Mouse (Mus musculus): ENCODE data around the gene Tmem255a. TPM values are rescaled to one million over a fixed set of nuclear protein-coding genes. Genes with fewer than 3 reads are reported as not detected.
A peak's percentile ranks its signal among the peaks of the same experiment; 100 is the strongest.
"Not testable (repeated sequence)": the region's sequence is repeated elsewhere in the genome, so short reads cannot be mapped to it uniquely, and the experiment has no call there.

Gene Tmem255a
- polyA plus RNA-seq, 1 experiment from 2014 or later = 27.3 TPM

GRCm38 (mm10) chrX:38179891-38180310, 72.3 kb downstream of the Tmem255a start:
- 38% methylated on average over 18 of the region's 19 CpGs for WGBS
- H3K4me1 ChIP-seq (ENCODE audit: insufficient read depth, low read length); H3K27ac ChIP-seq (ENCODE audit: low read length); H3K36me3 ChIP-seq (ENCODE audit: insufficient read depth, low read length); H3K9me3 ChIP-seq (ENCODE audit: low read length); H3K27me3 ChIP-seq (ENCODE audit: insufficient read depth, low read length): not testable (repeated sequence)
- peak; percentile 72; the same call in 1 of the 2 replicates for ATAC-seq (ENCODE audit: low FRiP score, low TSS enrichment)
- peak overlapping the region; percentile 46 for H3K4me2 ChIP-seq (replicated peaks; ENCODE audit: low read depth, low read length)
- peak overlapping the region; percentile 33 for H3K4me3 ChIP-seq (ENCODE audit: low read length)
- H3K9ac ChIP-seq (replicated peaks; ENCODE audit: low read length) = 0 out of 2 replicates have a peak overlapping the region, but pooled peaks have one; percentile 38

- no peaks in the 10 kb centered on the region for H3K9me3 ChIP-seq (ENCODE audit: low read length)
- WGBS = 76% methylated on average over 4 of the region's 4 CpGs
- H3K4me2 ChIP-seq (replicated peaks; ENCODE audit: low read depth, low read length) = no peak overlapping the region
- H3K27me3 ChIP-seq (ENCODE audit: insufficient read depth, low read length) = no peaks in the 10 kb centered on the region
- ATAC-seq (ENCODE audit: low FRiP score, low TSS enrichment) = no peak
- no peaks in the 10 kb centered on the region for H3K4me1 ChIP-seq (ENCODE audit: insufficient read depth, low read length)
- no peak overlapping the region for H3K9ac ChIP-seq (replicated peaks; ENCODE audit: low read length)
- no peak overlapping the region for H3K27ac ChIP-seq (ENCODE audit: low read length)
- H3K4me3 ChIP-seq (ENCODE audit: low read length) = no peak overlapping the region
- H3K36me3 ChIP-seq (ENCODE audit: insufficient read depth, low read length) = no peaks in the 10 kb centered on the region
Observed at GRCm38 (mm10) chrX:38166592-38166991, 85.6 kb downstream of the Tmem255a start.

GRCm38 (mm10) chrX:38166064-38166463, 86.2 kb downstream of the Tmem255a start:
- Histone ChIP-seq H3K27ac (ENCODE audit: low read length) (no peak overlapping the region), H3K4me3 (ENCODE audit: low read length) (no peak overlapping the region), H3K27me3 (ENCODE audit: insufficient read depth, low read length) (no peaks in the 10 kb centered on the region), H3K36me3 (ENCODE audit: insufficient read depth, low read length) (no peaks in the 10 kb centered on the region), H3K9ac (replicated peaks; ENCODE audit: low read length) (no peak overlapping the region), H3K4me2 (replicated peaks; ENCODE audit: low read depth, low read length) (no peak overlapping the region), H3K4me1 (ENCODE audit: insufficient read depth, low read length) (no peaks in the 10 kb centered on the region), H3K9me3 (ENCODE audit: low read length) (no peaks in the 10 kb centered on the region)
- WGBS = 71% methylated on average over 9 of the region's 9 CpGs
- ATAC-seq (ENCODE audit: low FRiP score, low TSS enrichment) = no peak

GRCm38 (mm10) chrX:38165315-38165714, 86.9 kb downstream of the Tmem255a start:
- H3K27ac ChIP-seq (ENCODE audit: low read length) = no peak overlapping the region
- 86% methylated on average over 3 of the region's 3 CpGs for WGBS

GRCm38 (mm10) chrX:38159097-38159496, 93.1 kb downstream of the Tmem255a start:
- ATAC-seq (ENCODE audit: low FRiP score, low TSS enrichment) = no peak
- Histone ChIP-seq H3K9me3 (ENCODE audit: low read length) (no peaks in the 10 kb centered on the region), H3K4me1 (ENCODE audit: insufficient read depth, low read length) (no peaks in the 10 kb centered on the region), H3K36me3 (ENCODE audit: insufficient read depth, low read length) (no peaks in the 10 kb centered on the region), H3K4me3 (ENCODE audit: low read length) (no peak overlapping the region), H3K9ac (replicated peaks; ENCODE audit: low read length) (no peak overlapping the region), H3K27ac (ENCODE audit: low read length) (no peak overlapping the region), H3K27me3 (ENCODE audit: insufficient read depth, low read length) (no peaks in the 10 kb centered on the region), H3K4me2 (replicated peaks; ENCODE audit: low read depth, low read length) (no peak overlapping the region)
- WGBS = 50% methylated on average over 1 of the region's 1 CpGs

More at GRCm38 (mm10) chrX:38165315-38165714, 86.9 kb downstream of the Tmem255a start:
- H3K27me3 ChIP-seq (ENCODE audit: insufficient read depth, low read length) = no peaks in the 10 kb centered on the region
- no peak for ATAC-seq (ENCODE audit: low FRiP score, low TSS enrichment)
- H3K36me3 ChIP-seq (ENCODE audit: insufficient read depth, low read length) = no peaks in the 10 kb centered on the region
- no peaks in the 10 kb centered on the region for H3K9me3 ChIP-seq (ENCODE audit: low read length)
- H3K4me1 ChIP-seq (ENCODE audit: insufficient read depth, low read length) = no peaks in the 10 kb centered on the region
- H3K4me2 ChIP-seq (replicated peaks; ENCODE audit: low read depth, low read length) = no peak overlapping the region
- H3K4me3 ChIP-seq (ENCODE audit: low read length) = no peak overlapping the region
- H3K9ac ChIP-seq (replicated peaks; ENCODE audit: low read length) = no peak overlapping the region

Small RNAs within 50 kb of the gene (microRNA-seq; reads per million reads assigned to microRNA genes)
- 1.4 reads per million for gene Mir3110

Other genes starting within 250 kb of the Tmem255a start
- gene Btg1-ps1, start 233.6 kb downstream of the Tmem255a start, polyA plus RNA-seq (2015; fragmentation: Nextera tagmentation; extraction: Ambion mirVana) = not detected in 2 replicates
- gene Btg1-ps2, start 209.3 kb downstream of the Tmem255a start, polyA plus RNA-seq (2015; fragmentation: Nextera tagmentation; extraction: Ambion mirVana) = not detected in 2 replicates
- gene Rhox10, start 186.0 kb downstream of the Tmem255a start, polyA plus RNA-seq (2015; fragmentation: Nextera tagmentation; extraction: Ambion mirVana) = not detected in 2 replicates
- not detected in 2 replicates for gene Rhox11, start 167.3 kb downstream of the Tmem255a start, polyA plus RNA-seq (2015; fragmentation: Nextera tagmentation; extraction: Ambion mirVana)
- gene Rhox12, start 141.5 kb downstream of the Tmem255a start, polyA plus RNA-seq (2015; fragmentation: Nextera tagmentation; extraction: Ambion mirVana) = not detected in 2 replicates
- gene Rhox13, start 131.2 kb downstream of the Tmem255a start, polyA plus RNA-seq (2015; fragmentation: Nextera tagmentation; extraction: Ambion mirVana) = not detected in 2 replicates
- gene Zbtb33, start 62.6 kb downstream of the Tmem255a start, polyA plus RNA-seq (2015; fragmentation: Nextera tagmentation; extraction: Ambion mirVana) = 3.4 and 4.2 TPM in 2 replicates
- gene Atp1b4, start 63.7 kb upstream of the Tmem255a start, polyA plus RNA-seq (2015; fragmentation: Nextera tagmentation; extraction: Ambion mirVana) = 0.57 and 0.75 TPM in 2 replicates
- gene Lamp2, start 204.0 kb upstream of the Tmem255a start, polyA plus RNA-seq (2015; fragmentation: Nextera tagmentation; extraction: Ambion mirVana) = 187 and 188 TPM in 2 replicates

All from kidney, embryonic 16.5 days (tissue).